Mouse (Mus musculus) hindbrain, embryonic 16.5 days (tissue): ENCODE results near the gene Nr2f6. TPM values are rescaled to one million over a fixed set of nuclear protein-coding genes. Genes with fewer than 3 reads are reported as not detected.
"Not testable (repeated sequence)": the region's sequence is repeated elsewhere in the genome, so short reads cannot be mapped to it uniquely, and the experiment has no call there.

Experiments
- ATAC-seq: fragments of 200-750 bp; cut with Nextera tagmentation; 2 replicates; pipeline ENCODE4 v1.8.0; 2017; ENCODE audit warnings: moderate TSS enrichment, moderate library complexity
- H3K27ac ChIP-seq: fragments of 300-500 bp; sonication (generic); 2 replicates; pipeline ENCODE4 v1.5.1; 2014; ENCODE audit warnings: low read depth, mild to moderate bottlenecking, control low read depth, low read length, moderate library complexity
- H3K27me3 ChIP-seq: fragments of 300-500 bp; sonication (generic); replicated peaks from 2 replicates; pipeline ENCODE4 v1.6.1; 2014; ENCODE audit warnings: low read length; ENCODE audit not compliant: control insufficient read depth, insufficient read depth
- H3K36me3 ChIP-seq: fragments of 300-500 bp; sonication (generic); 2 replicates; pipeline ENCODE4 v1.6.1; 2014; ENCODE audit warnings: mild to moderate bottlenecking, low read length, moderate library complexity, mixed read lengths; ENCODE audit not compliant: control insufficient read depth, insufficient read depth
- H3K4me1 ChIP-seq: fragments of 300-500 bp; sonication (generic); 2 replicates; pipeline ENCODE4 v1.6.1; 2014; ENCODE audit warnings: low read depth, low read length; ENCODE audit not compliant: control insufficient read depth, insufficient read depth
- H3K4me2 ChIP-seq: fragments of 300-500 bp; sonication (generic); 2 replicates; pipeline ENCODE4 v1.6.1; 2014; ENCODE audit warnings: mild to moderate bottlenecking, low read length, control low read depth, moderate library complexity
- H3K4me3 ChIP-seq: fragments of 300-500 bp; sonication (generic); 2 replicates; pipeline ENCODE4 v1.5.1; 2014; ENCODE audit warnings: mild to moderate bottlenecking, low read length, control low read depth, moderate library complexity
- H3K9ac ChIP-seq: fragments of 300-500 bp; sonication (generic); 2 replicates; pipeline ENCODE4 v1.6.1; 2014; ENCODE audit warnings: low read depth, mild to moderate bottlenecking, control low read depth, low read length, moderate library complexity
- H3K9me3 ChIP-seq: fragments of 300-500 bp; sonication (generic); 2 replicates; pipeline ENCODE4 v1.6.1; 2014; ENCODE audit warnings: mild to moderate bottlenecking, low read length, moderate library complexity; ENCODE audit not compliant: control insufficient read depth
- WGBS: fragments of 180-500 bp; shearing (Covaris S2); extraction: QIAGEN DNeasy Blood & Tissue Kit; methylation state at CpG from one replicate; pipeline ENCODE4 v1.1.7; 2014; 5-methylcytosine and 5-hydroxymethylcytosine counted together
- polyA plus RNA-seq: library from polyadenylated mRNA; unstranded; fragments of >200 nt; fragmentation: Nextera tagmentation; extraction: Ambion mirVana; gene quantifications from 2 replicates; pipeline ENCODE4 v1.2.1, GENCODE M21; 2015

The Nr2f6 gene
- polyA plus RNA-seq, 1 experiment from 2014 or later: 20.7 TPM

- ATAC-seq: no peak
- no peak overlapping the region for H3K9ac ChIP-seq
- 84% methylated on average over 3 of the region's 3 CpGs for WGBS
- no peaks in the 10 kb centered on the region for H3K9me3 ChIP-seq
- H3K4me2 ChIP-seq: no peak overlapping the region
- no peak overlapping the region for H3K27ac ChIP-seq
- no peaks in the 10 kb centered on the region for H3K4me1 ChIP-seq
- no peak overlapping the region for H3K4me3 ChIP-seq
- H3K36me3 ChIP-seq: peaks cover 70% of the 10 kb centered on the region
- H3K27me3 ChIP-seq: no peaks in the 10 kb centered on the region
Observed at GRCm38 (mm10) chr8:71351117-71351516, 30.6 kb downstream of the Nr2f6 start.

GRCm38 (mm10) chr8:71346581-71346980 is 35.2 kb downstream of the Nr2f6 start:
- Histone ChIP-seq H3K36me3 (peaks cover 62% of the 10 kb centered on the region), H3K27me3 (no peaks in the 10 kb centered on the region), H3K4me1 (no peaks in the 10 kb centered on the region), H3K27ac (no peak overlapping the region), H3K9me3 (no peaks in the 10 kb centered on the region), H3K4me3 (no peak overlapping the region), H3K9ac (no peak overlapping the region), H3K4me2 (no peak overlapping the region)
- no peak for ATAC-seq
- 80% methylated on average over 1 of the region's 1 CpGs for WGBS

- no peak overlapping the region for H3K9ac ChIP-seq
- no peaks in the 10 kb centered on the region for H3K9me3 ChIP-seq
- 81% methylated on average over 5 of the region's 5 CpGs for WGBS
- no peaks in the 10 kb centered on the region for H3K27me3 ChIP-seq
- H3K4me2 ChIP-seq: no peak overlapping the region
- no peak overlapping the region for H3K27ac ChIP-seq
- peaks cover 32% of the 10 kb centered on the region for H3K36me3 ChIP-seq
- no peaks in the 10 kb centered on the region for H3K4me1 ChIP-seq
- no peak overlapping the region for H3K4me3 ChIP-seq
- no peak for ATAC-seq
Observed at GRCm38 (mm10) chr8:71340625-71341024, 41.1 kb downstream of the Nr2f6 start.

GRCm38 (mm10) chr8:71337834-71338233 is 43.9 kb downstream of the Nr2f6 start:
- WGBS: 91% methylated on average over 5 of the region's 6 CpGs

GRCm38 (mm10) chr8:71324848-71325247 is 56.9 kb downstream of the Nr2f6 start:
- H3K4me1 ChIP-seq: no peaks in the 10 kb centered on the region
- H3K27ac ChIP-seq: no peak overlapping the region
- H3K9ac ChIP-seq: no peak overlapping the region
- ATAC-seq: no peak
- H3K9me3 ChIP-seq: no peaks in the 10 kb centered on the region
- no peaks in the 10 kb centered on the region for H3K27me3 ChIP-seq
- H3K4me2 ChIP-seq: no peak overlapping the region
- H3K36me3 ChIP-seq: peaks cover 42% of the 10 kb centered on the region
- H3K4me3 ChIP-seq: no peak overlapping the region
- WGBS: 100% methylated on average over 1 of the region's 1 CpGs

More at GRCm38 (mm10) chr8:71337834-71338233, 43.9 kb downstream of the Nr2f6 start:
- peaks cover 26% of the 10 kb centered on the region for H3K36me3 ChIP-seq
- H3K27me3 ChIP-seq, H3K9ac ChIP-seq, H3K9me3 ChIP-seq, H3K4me3 ChIP-seq, H3K4me2 ChIP-seq, H3K27ac ChIP-seq, ATAC-seq, H3K4me1 ChIP-seq: not testable (repeated sequence)

Other genes with a start within 250 kb of the Nr2f6 start
- 13.1 and 16.7 TPM in 2 replicates for gene Myo9b, start 109.2 kb downstream of the Nr2f6 start, polyA plus RNA-seq
- 72.5 and 73.9 TPM in 2 replicates for gene Haus8, start 109.0 kb downstream of the Nr2f6 start, polyA plus RNA-seq
- gene Use1, start 15.1 kb downstream of the Nr2f6 start, polyA plus RNA-seq: 115 and 120 TPM in 2 replicates
- 5.5 and 6.3 TPM in 2 replicates for gene Ocel1, start 10.7 kb downstream of the Nr2f6 start, polyA plus RNA-seq
- 7.3 and 9.5 TPM in 2 replicates for gene Ushbp1, start 13.8 kb upstream of the Nr2f6 start, polyA plus RNA-seq
- 97.3 and 101 TPM in 2 replicates for gene Babam1, start 14.9 kb upstream of the Nr2f6 start, polyA plus RNA-seq
- gene Ankle1, start 24.1 kb upstream of the Nr2f6 start, polyA plus RNA-seq: 8.8 and 9.8 TPM in 2 replicates
- gene Abhd8, start 81.7 kb upstream of the Nr2f6 start, polyA plus RNA-seq: 172 and 182 TPM in 2 replicates
- gene Mrpl34, start 83.0 kb upstream of the Nr2f6 start, polyA plus RNA-seq: 168 and 172 TPM in 2 replicates
- 240 and 247 TPM in 2 replicates for gene Dda1, start 87.2 kb upstream of the Nr2f6 start, polyA plus RNA-seq
- 2.3 and 4.5 TPM in 2 replicates for gene Ano8, start 104.0 kb upstream of the Nr2f6 start, polyA plus RNA-seq
- gene Gtpbp3, start 106.1 kb upstream of the Nr2f6 start, polyA plus RNA-seq: 14.0 and 14.6 TPM in 2 replicates
- gene Plvap, start 129.8 kb upstream of the Nr2f6 start, polyA plus RNA-seq: 12.0 and 12.5 TPM in 2 replicates
- gene Ccdc194, start 143.8 kb upstream of the Nr2f6 start, polyA plus RNA-seq: 0.44 and 0.52 TPM in 2 replicates
- gene Bst2, start 155.5 kb upstream of the Nr2f6 start, polyA plus RNA-seq: 10.4 and 12.3 TPM in 2 replicates
- gene Mvb12a, start 161.0 kb upstream of the Nr2f6 start, polyA plus RNA-seq: 66.3 and 70.4 TPM in 2 replicates
- 0.09 and 0.19 TPM in 2 replicates for gene Tmem221, start 176.9 kb upstream of the Nr2f6 start, polyA plus RNA-seq
- not detected in 2 replicates for gene Nxnl1, start 184.6 kb upstream of the Nr2f6 start, polyA plus RNA-seq
- 102 and 107 TPM in 2 replicates for gene Slc27a1, start 186.9 kb upstream of the Nr2f6 start, polyA plus RNA-seq
- 220 and 237 TPM in 2 replicates for gene Pgls, start 210.2 kb upstream of the Nr2f6 start, polyA plus RNA-seq
- 6.4 and 7.8 TPM in 2 replicates for gene Fam129c, start 215.7 kb upstream of the Nr2f6 start, polyA plus RNA-seq
- 62.1 and 74.1 TPM in 2 replicates for gene Colgalt1, start 229.0 kb upstream of the Nr2f6 start, polyA plus RNA-seq